Mouse (Mus musculus) embryonic facial prominence, embryonic 11.5 days (tissue): ENCODE data around the gene 6820408C15Rik. TPM values are rescaled to one million over a fixed set of nuclear protein-coding genes. Genes with fewer than 3 reads are reported as not detected.

Experiments used
- ATAC-seq: fragments of 200-750 bp; cut with Nextera tagmentation; replicated peaks from 2 replicates; pipeline ENCODE4 v1.8.0; 2017; ENCODE audit warnings: low read depth; ENCODE audit not compliant: insufficient number of reproducible peaks, low FRiP score, low TSS enrichment
- DNase-seq: peaks from one replicate; pipeline ENCODE4 v3.0.0-alpha.2; 2015; ENCODE audit warnings: low spot score
- H3K27ac ChIP-seq: fragments of 300-500 bp; sonication (generic); replicated peaks from 2 replicates; pipeline ENCODE4 v1.5.1; 2014; ENCODE audit warnings: mild to moderate bottlenecking, low read depth, low read length, control low read depth
- H3K27me3 ChIP-seq: fragments of 300-500 bp; sonication (generic); 2 replicates; pipeline ENCODE4 v1.6.1; 2014; ENCODE audit warnings: mild to moderate bottlenecking, low read length, moderate library complexity, mixed read lengths; ENCODE audit not compliant: control insufficient read depth, insufficient read depth
- H3K36me3 ChIP-seq: fragments of 300-500 bp; sonication (generic); replicated peaks from 2 replicates; pipeline ENCODE4 v1.6.1; 2014; ENCODE audit warnings: low read depth, mild to moderate bottlenecking, low read length, moderate library complexity, mixed read lengths; ENCODE audit not compliant: control insufficient read depth, insufficient read depth
- H3K4me1 ChIP-seq: fragments of 300-500 bp; sonication (generic); 2 replicates; pipeline ENCODE4 v1.6.1; 2014; ENCODE audit warnings: low read length, mixed read lengths; ENCODE audit not compliant: control insufficient read depth, insufficient read depth
- H3K4me2 ChIP-seq: fragments of 300-500 bp; sonication (generic); 2 replicates; pipeline ENCODE4 v1.6.1; 2014; ENCODE audit warnings: low read depth, mild to moderate bottlenecking, control low read depth, low read length, moderate library complexity
- H3K4me3 ChIP-seq: fragments of 300-500 bp; sonication (generic); 2 replicates; pipeline ENCODE4 v1.5.1; 2014; ENCODE audit warnings: low read depth, low read length, control low read depth
- H3K9ac ChIP-seq: fragments of 300-500 bp; sonication (generic); replicated peaks from 2 replicates; pipeline ENCODE4 v1.6.1; 2014; ENCODE audit warnings: mild to moderate bottlenecking, control low read depth, low read length
- H3K9me3 ChIP-seq: fragments of 300-500 bp; sonication (generic); replicated peaks from 2 replicates; pipeline ENCODE4 v1.6.1; 2016; ENCODE audit warnings: mild to moderate bottlenecking, low read length, inconsistent platforms, mixed read lengths; ENCODE audit not compliant: control insufficient read depth
- WGBS: fragments of 180-500 bp; shearing (Covaris S2); extraction: QIAGEN DNeasy Blood & Tissue Kit; methylation state at CpG from one replicate; pipeline ENCODE4 v1.1.7; 2014; 5-methylcytosine and 5-hydroxymethylcytosine counted together
- polyA plus RNA-seq: library from polyadenylated mRNA; unstranded; fragments of >200 nt; fragmentation: Nextera tagmentation; extraction: Ambion mirVana; gene quantifications from 2 replicates; pipeline ENCODE4 v1.2.1, GENCODE M21; 2014

Gene 6820408C15Rik
- polyA plus RNA-seq, 1 experiment from 2014 or later = 0.24 TPM

DNA sequence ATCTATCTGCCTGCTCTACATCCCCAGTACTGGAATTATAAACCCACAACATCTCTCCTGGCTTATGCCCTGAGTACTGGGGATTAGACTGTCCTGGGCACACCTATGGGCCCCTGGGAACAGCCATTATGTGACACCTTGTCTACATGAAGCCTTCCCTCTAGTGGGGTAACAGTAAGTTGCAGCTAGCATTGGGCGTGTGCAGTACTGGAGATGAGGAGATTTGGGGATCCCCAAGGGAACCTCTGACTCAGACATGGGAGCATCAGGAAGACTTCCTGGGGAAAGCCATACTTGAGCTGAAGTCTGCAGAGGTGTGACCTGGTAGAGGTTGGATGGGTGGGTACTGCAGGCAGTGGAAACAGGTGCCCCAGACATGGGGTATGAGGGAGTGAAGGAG lies 23.6 kb downstream of the 6820408C15Rik start:
- whole genome bisulfite sequencing = 50% methylated on average over 1 of the region's 1 CpGs
- Histone ChIP-seq H3K4me3 (no peak overlapping the region), H3K27ac (no peak overlapping the region), H3K4me2 (no peak overlapping the region), H3K9ac (no peak overlapping the region), H3K4me1 (no peaks in the 10 kb centered on the region), H3K9me3 (no peaks in the 10 kb centered on the region), H3K27me3 (no peaks in the 10 kb centered on the region), H3K36me3 (no peaks in the 10 kb centered on the region)
- DNase-seq (no peak), ATAC-seq (no peak)

DNA sequence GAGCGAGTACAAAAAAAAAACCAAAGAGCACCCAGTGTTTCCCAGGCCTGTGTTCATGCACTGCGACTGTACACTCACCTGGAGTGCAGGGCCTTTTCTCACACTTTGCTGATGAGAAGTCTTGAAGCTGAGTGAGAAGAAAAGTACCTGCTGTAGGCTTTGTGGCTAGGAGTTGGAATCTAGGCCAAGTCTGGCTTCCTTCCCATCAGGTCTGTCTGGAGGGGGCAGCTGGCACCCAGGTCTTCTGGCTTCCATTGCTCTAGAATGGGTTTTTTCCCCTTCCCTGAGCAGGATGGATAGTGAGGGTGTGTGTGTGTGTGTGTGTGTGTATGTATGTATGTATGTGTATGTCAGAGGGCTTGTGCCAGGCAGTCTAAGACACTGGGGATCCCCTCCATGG lies 24.4 kb downstream of the 6820408C15Rik start:
- Histone ChIP-seq H3K36me3 (no peaks in the 10 kb centered on the region), H3K27me3 (no peaks in the 10 kb centered on the region), H3K4me1 (no peaks in the 10 kb centered on the region), H3K27ac (no peak overlapping the region), H3K9ac (no peak overlapping the region), H3K4me3 (no peak overlapping the region), H3K9me3 (no peaks in the 10 kb centered on the region), H3K4me2 (no peak overlapping the region)
- ATAC-seq (no peak), DNase-seq (no peak)
- 89% methylated on average over 2 of the region's 2 CpGs for WGBS

- no peak overlapping the region for H3K9ac ChIP-seq
- WGBS = 83% methylated on average over 4 of the region's 4 CpGs
- H3K4me1 ChIP-seq = no peaks in the 10 kb centered on the region
These were observed 26.9 kb downstream of the 6820408C15Rik start for GRCm38 (mm10) chr2:152442322-152442721.

DNA sequence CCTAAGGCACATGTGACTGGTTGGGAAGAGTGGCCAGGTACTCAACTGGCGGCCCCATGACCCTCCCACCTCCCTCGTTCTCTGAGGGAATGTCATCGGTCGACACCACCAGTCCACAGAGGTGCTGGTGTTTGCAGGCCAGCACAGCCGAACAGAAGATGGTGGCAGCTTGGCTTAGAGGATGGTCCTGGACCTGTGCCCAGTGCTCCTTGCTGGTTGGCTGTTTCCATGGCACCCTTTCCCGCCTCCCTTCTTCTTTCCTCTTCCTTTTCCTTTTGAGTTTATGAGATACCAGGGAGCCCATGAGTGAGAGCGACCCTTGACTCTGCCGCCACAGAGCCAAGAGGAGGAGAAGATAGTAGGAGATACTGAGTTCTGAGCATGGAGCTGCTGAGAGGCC lies 27.9 kb downstream of the 6820408C15Rik start:
- Histone ChIP-seq H3K4me3 (no peak overlapping the region), H3K9ac (no peak overlapping the region), H3K36me3 (no peaks in the 10 kb centered on the region)

More at GRCm38 (mm10) chr2:152442322-152442721, 26.9 kb downstream of the 6820408C15Rik start:
- no peak for ATAC-seq
- Histone ChIP-seq H3K9me3 (no peaks in the 10 kb centered on the region), H3K4me2 (no peak overlapping the region), H3K27me3 (no peaks in the 10 kb centered on the region), H3K36me3 (no peaks in the 10 kb centered on the region), H3K4me3 (no peak overlapping the region), H3K27ac (no peak overlapping the region)
- DNase-seq = no peak

DNA sequence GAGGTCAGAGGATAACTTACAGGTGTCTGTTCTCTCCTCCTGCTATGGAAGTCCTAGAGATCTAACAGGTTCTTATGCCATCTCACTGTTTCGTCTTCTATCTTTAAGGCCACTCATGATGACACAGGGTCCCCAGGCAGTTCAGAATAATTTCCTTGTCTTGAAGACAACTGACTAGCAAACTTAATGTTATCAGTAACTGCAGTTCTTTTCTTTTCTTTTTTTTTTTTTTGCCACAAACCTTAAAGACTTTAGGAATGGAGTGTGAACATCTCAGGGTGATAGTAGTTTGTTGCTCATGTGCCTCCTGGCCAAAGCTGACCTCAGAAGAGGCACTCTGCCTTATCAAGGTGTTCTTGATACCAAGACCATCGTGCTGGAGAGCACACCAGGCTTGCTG lies 31.3 kb downstream of the 6820408C15Rik start:
- DNase-seq (no peak), ATAC-seq (no peak)
- 75% methylated on average over 2 of the region's 2 CpGs for WGBS
- Histone ChIP-seq H3K36me3 (no peaks in the 10 kb centered on the region), H3K4me3 (no peak overlapping the region), H3K9me3 (no peaks in the 10 kb centered on the region), H3K4me2 (no peak overlapping the region), H3K9ac (no peak overlapping the region), H3K4me1 (no peaks in the 10 kb centered on the region), H3K27ac (no peak overlapping the region), H3K27me3 (no peaks in the 10 kb centered on the region)

More for the DNA sequence above, 27.9 kb downstream of the 6820408C15Rik start:
- WGBS = 85% methylated on average over 8 of the region's 8 CpGs
- no peak for DNase-seq
- H3K4me1 ChIP-seq = no peaks in the 10 kb centered on the region
- no peaks in the 10 kb centered on the region for H3K9me3 ChIP-seq
- no peak for ATAC-seq
- no peaks in the 10 kb centered on the region for H3K27me3 ChIP-seq
- no peak overlapping the region for H3K27ac ChIP-seq
- no peak overlapping the region for H3K4me2 ChIP-seq

DNA sequence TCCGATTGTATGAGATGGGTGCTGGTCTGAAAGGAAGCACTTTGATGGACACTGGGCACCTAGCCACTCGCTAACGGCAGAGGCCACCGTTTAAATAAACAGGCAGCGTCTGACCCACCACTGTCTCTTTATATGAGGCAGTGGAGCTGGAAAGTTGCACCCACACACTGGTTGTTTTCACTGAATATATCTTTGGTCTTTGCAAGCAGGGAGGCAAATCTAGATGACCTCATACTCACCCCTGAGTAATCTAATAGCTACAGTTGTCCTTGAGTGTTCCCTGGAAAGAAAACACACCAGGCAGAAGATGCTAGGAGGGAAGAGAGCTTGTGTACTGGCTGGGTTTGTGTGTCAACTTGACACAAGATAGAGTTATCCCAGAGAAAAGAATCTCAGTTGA lies 32.1 kb downstream of the 6820408C15Rik start:
- WGBS = 58% methylated on average over 5 of the region's 5 CpGs
- Histone ChIP-seq H3K4me2 (no peak overlapping the region), H3K4me3 (no peak overlapping the region), H3K36me3 (no peaks in the 10 kb centered on the region), H3K27ac (no peak overlapping the region), H3K9me3 (no peaks in the 10 kb centered on the region), H3K4me1 (no peaks in the 10 kb centered on the region), H3K27me3 (no peaks in the 10 kb centered on the region), H3K9ac (0 out of 2 replicates have a peak overlapping the region, but pooled peaks have one; percentile 9)
- DNase-seq (no peak), ATAC-seq (no peak)

GRCm38 (mm10) chr2:152450241-152450640 lies 34.9 kb downstream of the 6820408C15Rik start:
- 2% methylated on average over 5 of the region's 5 CpGs for WGBS
- no peak overlapping the region for H3K4me2 ChIP-seq
- no peaks in the 10 kb centered on the region for H3K27me3 ChIP-seq
- no peak overlapping the region for H3K4me3 ChIP-seq
- no peak overlapping the region for H3K27ac ChIP-seq
- H3K9ac ChIP-seq = no peak overlapping the region
- DNase-seq (peak; percentile 77), ATAC-seq (no peak)
- H3K9me3 ChIP-seq = no peaks in the 10 kb centered on the region
- no peaks in the 10 kb centered on the region for H3K4me1 ChIP-seq
- H3K36me3 ChIP-seq = no peaks in the 10 kb centered on the region

DNA sequence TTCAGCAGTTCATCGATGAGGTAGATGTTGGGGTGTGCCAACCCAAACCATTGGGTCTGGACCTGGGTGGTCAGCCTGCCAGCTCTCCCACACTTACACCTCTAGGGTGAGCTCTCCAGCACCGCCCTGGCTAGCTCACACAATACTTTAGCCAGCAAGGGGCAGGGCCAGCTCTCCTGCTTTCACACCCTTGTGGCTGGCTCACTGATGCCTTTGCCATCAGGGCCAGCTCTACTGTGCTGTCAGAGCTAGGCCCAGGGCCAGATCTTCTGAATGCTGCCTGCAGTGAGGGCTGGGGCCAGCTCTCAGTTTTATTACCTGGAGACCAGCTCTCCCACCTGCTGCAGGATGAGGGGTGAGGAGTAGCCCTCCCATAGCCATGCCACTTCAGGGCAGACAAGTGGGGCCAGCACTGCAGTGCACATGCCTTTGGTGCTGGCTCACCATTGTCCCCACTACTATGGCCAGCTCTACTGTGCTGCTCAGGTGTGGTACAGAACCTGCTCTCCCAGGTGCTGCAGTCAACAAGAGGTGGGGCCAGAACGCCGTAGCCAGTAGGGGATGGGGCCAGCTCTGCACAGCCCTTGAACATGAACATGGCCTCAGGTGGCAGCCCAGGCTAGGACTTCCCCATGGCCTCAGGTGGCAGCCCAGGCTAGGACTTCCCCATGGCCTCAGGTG lies 36.9 kb downstream of the 6820408C15Rik start:
- no peak overlapping the region for H3K27ac ChIP-seq
- whole genome bisulfite sequencing = 75% methylated on average over 4 of the region's 4 CpGs
- ATAC-seq = no peak

More for the DNA sequence above, 36.9 kb downstream of the 6820408C15Rik start:
- no peaks in the 10 kb centered on the region for H3K36me3 ChIP-seq
- H3K4me2 ChIP-seq = no peak overlapping the region
- no peak for DNase-seq
- no peaks in the 10 kb centered on the region for H3K9me3 ChIP-seq
- H3K27me3 ChIP-seq = no peaks in the 10 kb centered on the region
- no peaks in the 10 kb centered on the region for H3K4me1 ChIP-seq
- H3K4me3 ChIP-seq = no peak overlapping the region
- H3K9ac ChIP-seq = no peak overlapping the region
